Mouse (Mus musculus) brain, embryonic 18.5 days (tissue): ENCODE measurements around the gene Dock6.
"Not testable (repeated sequence)": the region's sequence is repeated elsewhere in the genome, so short reads cannot be mapped to it uniquely, and the experiment has no call there.

ENCODE experiments used
- DNase-seq: peaks from one replicate; pipeline ENCODE4 v3.0.0-alpha.2; 2012; ENCODE audit warnings: low read depth, low spot score

Gene Dock6

GRCm38 (mm10) chr9:21852128-21853091 is at the start of gene Dock6:
Gene Dock6, minus strand, starts transcription at chr9:21852635.
- no peak for DNase-seq

- DNase-seq, result peak; percentile 77
Measured at GRCm38 (mm10) chr9:21901223-21901820, 48.9 kb upstream of the Dock6 start.

- DNase-seq, result no peak
Measured at GRCm38 (mm10) chr9:21889229-21889628, 36.8 kb upstream of the Dock6 start.

- no peak for DNase-seq
Measured at GRCm38 (mm10) chr9:21876601-21877000, 24.2 kb upstream of the Dock6 start.

GRCm38 (mm10) chr9:21872204-21872603 is 19.8 kb upstream of the Dock6 start:
- no peak for DNase-seq

- DNase-seq, result no peak
Measured at GRCm38 (mm10) chr9:21870879-21871524, 18.6 kb upstream of the Dock6 start.

GRCm38 (mm10) chr9:21869290-21869689 is 16.9 kb upstream of the Dock6 start:
- DNase-seq, result not testable (repeated sequence)

GRCm38 (mm10) chr9:21867726-21868125 is 15.3 kb upstream of the Dock6 start:
- no peak for DNase-seq

GRCm38 (mm10) chr9:21866641-21867040 is 14.2 kb upstream of the Dock6 start:
- no peak for DNase-seq

- no peak for DNase-seq
Measured at GRCm38 (mm10) chr9:21865673-21866398, 13.4 kb upstream of the Dock6 start.

GRCm38 (mm10) chr9:21862181-21862580 is 9.7 kb upstream of the Dock6 start:
- no peak for DNase-seq

- DNase-seq, result not testable (repeated sequence)
Measured at GRCm38 (mm10) chr9:21860349-21860748, 7.9 kb upstream of the Dock6 start.

- DNase-seq, result no peak
Measured at GRCm38 (mm10) chr9:21859606-21860005, 7.2 kb upstream of the Dock6 start.

- DNase-seq, result no peak
Measured at GRCm38 (mm10) chr9:21858084-21858483, 5.6 kb upstream of the Dock6 start.

- no peak for DNase-seq
Measured at GRCm38 (mm10) chr9:21857501-21857900, 5.1 kb upstream of the Dock6 start.

- no peak for DNase-seq
Measured at GRCm38 (mm10) chr9:21854894-21855293, 2.5 kb upstream of the Dock6 start.

- DNase-seq, result no peak
Measured at GRCm38 (mm10) chr9:21853961-21854360, 1.5 kb upstream of the Dock6 start.

GRCm38 (mm10) chr9:21851084-21851483 is 1.4 kb downstream of the Dock6 start:
- no peak for DNase-seq

- DNase-seq, result no peak
Measured at GRCm38 (mm10) chr9:21849691-21850677, 2.5 kb downstream of the Dock6 start.

GRCm38 (mm10) chr9:21847926-21848325 is 4.5 kb downstream of the Dock6 start:
- DNase-seq, result no peak
